Mouse (Mus musculus) kidney, postnatal 25 days (tissue): ENCODE measurements around the gene Atp6v0a1.

ENCODE experiments used
- DNase-seq, 2 experiments: peaks; one replicate each; pipeline ENCODE4 v3.0.0; 2021; ENCODE audit warnings: mixed read lengths in 2 of 2

Atp6v0a1 gene

DNA sequence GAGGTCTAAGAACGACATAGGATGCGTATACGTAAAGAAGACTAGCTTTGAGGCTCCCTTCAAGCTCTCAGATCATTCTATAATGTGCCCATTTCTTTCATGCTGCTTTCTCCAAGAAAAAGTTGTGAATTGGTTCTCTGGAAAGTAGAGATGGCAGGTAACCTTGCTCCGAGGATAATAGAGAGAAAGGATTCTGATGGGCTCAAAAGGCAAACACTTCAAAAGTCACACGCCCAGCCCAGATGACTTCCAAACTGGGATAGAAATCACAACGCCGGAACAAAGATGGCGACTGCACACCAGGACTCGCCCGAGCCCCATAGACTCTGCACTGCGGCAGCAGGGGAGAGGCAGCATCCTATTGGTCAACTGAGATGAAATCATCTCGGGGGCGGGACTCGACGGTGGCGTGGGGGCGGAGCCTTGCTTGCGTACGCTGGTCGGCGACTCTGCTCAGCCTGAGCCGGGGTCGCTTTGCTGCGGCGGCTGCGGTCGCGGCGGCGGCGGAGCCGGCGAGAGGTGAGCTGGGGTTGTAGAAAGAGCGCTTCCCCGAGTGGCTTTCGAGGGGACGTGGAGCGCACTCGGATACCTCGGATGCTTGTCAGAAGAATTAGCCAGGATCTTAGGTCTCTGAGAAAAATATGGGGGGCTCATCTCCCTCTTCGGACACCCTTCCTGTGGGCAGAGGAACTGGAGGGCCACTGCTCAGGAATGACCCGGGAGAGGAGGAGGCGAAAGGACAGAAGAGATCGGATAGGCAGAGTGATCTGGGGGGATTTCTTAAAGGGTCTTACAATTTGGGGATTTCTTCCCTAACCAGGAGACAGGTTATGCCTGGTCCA lies at the start of gene Atp6v0a1:
Gene Atp6v0a1 (plus strand): TSS at position 407 of the 842 bp plus-strand sequence.
- peak; percentile 98 to 99 for DNase-seq

DNA sequence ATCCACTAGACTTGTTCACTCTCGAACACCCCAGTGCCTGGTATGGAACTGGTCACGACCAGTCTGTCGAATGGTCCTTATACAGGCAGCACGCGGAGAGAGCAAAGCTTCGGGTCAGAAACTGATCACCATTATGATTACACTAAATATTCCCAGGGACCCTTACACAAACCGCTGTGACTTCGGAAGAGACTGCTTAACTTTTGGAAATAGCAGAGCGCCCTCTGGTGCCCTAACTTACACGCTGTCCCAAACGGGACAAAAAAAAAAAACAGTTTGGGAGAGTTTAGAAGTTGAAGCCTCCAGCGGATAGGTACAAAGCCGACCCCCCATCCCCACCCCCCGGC lies 49.8 kb upstream of the Atp6v0a1 start:
- peak; percentile 72 to 86 for DNase-seq

DNA sequence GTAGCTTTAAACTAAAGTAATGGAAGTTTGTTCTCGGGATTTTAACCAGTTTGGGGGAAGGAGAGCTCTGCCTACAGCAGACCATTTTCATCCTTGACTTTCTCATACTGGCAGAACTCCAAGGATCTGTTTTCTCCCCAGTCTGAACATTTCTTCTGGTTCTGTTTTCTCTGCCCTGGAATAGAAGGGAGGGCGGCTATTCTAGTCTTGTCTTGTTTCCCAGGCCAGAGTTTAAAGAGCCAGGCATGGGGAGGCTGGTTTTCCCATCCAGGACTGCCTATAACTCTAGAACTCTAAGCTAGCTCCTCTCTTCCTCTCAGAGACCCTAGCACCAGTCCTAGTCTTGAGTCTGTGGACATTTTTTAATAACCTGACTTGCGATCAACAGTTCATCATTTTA lies 49.4 kb upstream of the Atp6v0a1 start:
- DNase-seq: no peak

DNA sequence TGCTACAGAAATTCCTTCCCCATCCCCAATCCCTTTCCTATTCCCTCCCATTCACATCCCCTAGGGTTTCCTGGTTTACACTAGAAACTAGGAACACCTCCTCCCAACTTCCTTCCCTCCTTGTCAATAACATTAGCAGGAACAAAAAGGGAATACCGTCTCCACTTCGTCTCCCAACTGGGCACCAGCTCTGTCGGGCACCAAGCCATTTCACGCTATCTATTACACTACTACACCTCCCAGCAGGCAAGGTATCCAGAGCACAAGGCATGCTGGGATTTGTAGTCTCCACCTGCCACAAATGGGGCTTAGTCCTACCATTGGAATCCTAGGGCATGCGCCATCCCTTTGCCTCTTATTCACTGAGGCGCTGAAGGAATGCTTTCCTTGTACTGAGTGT lies 48.7 kb upstream of the Atp6v0a1 start:
- peak; percentile 85 to 86 for DNase-seq

DNA sequence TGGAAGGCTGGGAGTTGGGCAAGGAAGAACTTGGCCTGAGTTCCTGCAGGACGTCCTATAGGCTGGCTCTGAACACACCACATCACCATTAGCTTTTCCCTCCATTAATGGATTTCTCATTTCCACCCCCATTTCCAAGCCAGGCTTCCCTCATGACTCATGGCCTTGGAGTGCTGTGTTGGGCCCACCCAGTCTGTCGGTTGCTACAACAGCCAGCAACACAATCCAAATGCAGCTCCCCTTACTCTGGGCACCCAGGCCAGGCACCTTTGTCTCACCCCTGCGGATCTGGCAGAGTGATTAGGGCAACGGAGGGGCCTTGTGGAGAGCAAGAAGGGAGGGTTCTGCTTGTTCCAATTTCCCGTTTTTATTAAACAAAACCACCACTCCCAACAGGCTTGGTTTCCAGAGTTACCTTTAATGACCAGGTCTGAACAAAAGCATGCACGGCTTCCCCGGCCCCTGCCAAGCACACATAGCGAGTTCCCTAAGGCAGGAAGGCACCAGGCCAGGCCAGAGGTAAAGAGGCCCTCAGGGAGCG lies 46.8 kb upstream of the Atp6v0a1 start:
- DNase-seq: peak in 1 of 2 experiments; percentile 51

DNA sequence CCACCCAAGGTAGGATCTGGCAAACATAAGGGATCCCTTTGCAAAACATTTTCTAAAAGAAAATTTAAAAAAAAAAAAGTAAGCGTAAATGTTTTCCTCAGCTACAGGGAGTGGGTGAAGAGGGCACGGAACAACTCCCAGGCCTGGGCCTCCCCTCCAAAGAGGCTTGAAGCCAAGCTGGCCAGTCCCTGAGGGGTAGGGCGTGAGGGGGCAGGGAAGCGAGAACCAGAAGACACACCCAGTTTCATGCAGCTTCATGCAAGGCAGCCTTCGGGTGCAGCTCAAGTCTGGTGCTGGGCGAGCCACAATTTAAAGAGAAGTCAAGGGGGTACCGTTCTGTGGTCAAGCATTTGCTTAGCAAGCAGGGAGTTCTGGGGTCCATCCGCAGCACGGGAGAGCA lies 45.6 kb upstream of the Atp6v0a1 start:
- DNase-seq: peak in 1 of 2 experiments; percentile 57

DNA sequence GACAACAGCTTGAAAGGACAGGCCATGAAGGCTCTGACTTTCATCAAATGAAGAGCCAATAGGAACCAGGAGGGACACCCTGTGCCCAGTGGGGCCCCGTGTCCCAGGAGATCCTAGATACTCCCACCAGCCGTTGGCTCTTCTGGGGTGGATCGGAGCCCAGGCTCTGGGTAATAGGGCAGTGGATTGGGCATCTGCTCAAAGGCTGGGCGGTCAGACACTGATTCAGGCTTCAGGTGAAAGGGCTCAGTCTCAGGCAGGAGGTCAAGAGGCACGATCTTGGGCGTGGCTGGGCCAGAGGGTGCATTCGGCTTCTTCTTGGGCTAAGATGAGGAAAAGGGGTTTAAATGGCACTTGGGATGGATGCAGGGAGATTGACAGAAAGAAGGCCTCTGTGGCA lies 45.1 kb upstream of the Atp6v0a1 start:
- no peak for DNase-seq

DNA sequence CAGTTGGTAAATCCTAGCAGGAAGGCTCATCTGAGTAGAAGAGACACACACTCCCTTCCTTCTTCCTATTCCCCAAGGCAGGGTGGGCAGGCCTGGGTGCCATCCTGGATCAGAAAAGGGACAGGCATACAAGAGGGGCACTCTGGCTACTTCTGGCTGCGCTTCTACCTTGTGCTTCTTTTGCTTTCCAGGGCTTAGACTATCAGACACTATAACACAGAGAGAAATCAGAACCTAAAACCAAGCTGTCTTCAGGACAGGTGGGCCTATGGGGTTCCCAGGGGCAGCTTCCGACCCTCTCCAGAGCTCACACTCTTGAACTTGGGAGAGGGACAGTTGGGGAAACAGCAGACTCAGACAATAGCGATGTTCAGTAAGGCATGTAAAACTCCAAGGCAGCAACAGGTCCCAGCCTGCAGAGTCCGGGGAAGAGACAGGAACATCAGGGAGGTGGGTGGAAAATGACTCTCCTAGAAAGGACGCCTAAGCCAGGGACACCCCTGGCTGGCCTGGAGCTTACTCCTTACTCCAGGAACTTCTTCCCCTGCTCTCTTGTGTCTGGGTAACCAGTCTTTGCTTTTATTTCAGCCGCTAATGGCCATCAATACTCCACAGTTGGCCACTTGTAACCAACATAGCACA lies 44.2 kb upstream of the Atp6v0a1 start:
- no peak for DNase-seq

DNA sequence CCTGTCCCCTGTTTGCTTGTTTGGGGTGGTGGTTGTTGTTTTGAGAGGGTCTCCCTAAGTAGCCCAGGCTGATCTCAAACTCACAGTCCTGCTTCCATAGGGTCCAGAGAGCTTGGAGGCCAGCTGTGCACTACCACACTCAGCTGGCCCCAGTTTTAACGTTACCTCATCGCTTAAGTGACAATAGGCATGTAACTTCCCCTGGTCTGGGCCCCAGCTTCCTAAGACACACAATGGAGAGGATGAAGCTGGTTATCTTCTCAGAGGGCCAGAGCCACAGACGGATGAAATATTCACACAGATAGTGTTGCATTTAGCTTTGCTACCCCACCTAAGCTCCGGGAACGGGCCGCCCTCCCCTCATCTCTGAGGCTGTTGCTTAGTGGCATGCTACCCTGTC lies 43.5 kb upstream of the Atp6v0a1 start:
- no peak for DNase-seq

DNA sequence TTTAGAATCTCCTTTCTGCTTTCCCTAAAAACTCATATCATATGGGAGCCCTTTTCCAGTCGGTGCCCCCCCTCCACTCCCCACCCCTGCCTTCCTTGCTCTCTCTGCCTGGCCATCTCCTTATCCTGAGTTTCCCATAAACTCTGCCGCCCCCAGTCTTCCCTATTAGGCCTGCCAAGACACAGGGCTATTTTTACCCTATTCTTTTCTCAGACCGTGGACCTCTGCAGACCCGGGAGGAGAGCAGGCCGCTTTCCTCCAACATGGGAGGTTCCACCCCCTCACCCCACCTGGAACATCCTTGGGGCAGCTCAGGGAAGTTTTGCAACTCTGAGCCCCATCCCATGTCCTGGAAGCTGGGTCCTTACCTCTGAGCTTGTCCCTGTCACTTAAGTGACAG lies 41.9 kb upstream of the Atp6v0a1 start:
- DNase-seq: no peak

DNA sequence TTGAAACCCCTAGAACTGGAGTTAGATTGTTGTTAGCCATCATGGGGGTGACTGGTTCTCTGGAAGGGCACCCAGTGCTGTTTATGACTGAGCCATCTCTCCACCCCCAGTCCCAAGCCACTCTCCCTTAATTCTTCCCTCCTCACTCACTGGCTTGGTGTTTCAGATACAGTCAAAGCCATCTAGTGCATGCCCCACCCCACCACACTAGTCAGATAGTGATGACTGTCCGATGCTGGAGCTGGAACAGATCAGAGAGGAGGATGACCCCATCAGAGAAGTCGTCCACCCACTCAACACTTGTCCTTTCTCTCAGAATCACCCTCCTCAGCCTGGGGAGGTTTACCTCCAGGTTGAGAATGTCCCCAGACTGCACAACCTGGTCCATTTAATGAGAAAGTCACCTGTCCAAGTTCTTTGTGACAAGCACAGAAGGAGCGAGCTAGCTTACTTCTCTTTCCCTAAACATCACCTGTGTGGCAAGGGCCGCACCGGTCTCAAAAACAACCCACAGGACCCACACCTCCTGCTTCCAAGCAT lies 41.3 kb upstream of the Atp6v0a1 start:
- DNase-seq: no peak

DNA sequence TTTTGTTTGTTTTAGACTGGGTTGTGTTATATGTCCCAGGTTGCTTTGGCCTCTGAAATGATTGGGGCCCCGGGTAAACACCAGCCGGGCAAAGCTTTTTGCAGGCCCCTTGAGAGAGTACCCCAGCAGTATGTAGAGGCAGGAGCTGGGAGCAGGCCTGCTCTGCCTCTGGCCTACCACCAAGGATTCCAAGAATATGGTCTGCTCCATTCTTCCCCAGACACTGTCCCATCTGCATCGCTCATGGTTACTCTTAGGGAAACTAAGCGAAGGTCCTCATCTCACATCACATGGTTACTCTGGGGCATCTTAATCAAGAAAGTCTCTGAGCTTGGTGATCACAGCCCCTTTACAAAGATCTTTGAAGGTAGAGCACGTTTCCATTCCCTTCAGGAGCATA lies 40.8 kb upstream of the Atp6v0a1 start:
- no peak for DNase-seq

DNA sequence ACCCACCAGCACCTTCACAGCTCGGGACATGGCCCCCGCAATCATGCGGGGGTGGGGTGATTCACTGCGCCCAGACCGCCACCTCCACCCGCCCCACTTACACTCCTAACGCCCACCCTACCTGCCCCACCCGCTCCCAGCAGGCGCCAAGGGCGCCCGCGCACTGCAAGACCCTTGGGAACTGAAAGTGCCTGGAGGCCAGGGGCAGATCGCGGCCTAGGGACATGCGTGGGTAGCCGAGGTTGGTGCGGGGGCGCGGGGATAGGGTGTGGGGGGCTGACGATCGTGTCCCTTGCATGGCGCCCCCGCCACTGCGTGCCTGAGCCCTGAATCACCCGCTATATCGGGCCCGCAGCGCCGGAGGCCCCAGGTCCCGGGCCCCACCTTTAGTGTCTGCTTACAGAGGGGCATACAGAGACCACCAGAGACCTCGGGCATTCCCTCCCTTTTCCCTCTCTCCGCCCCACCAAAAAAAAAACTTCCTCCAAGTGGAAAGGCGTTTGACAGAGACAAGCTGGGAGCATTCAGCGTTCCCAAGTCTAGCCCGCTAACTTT lies 40.0 kb upstream of the Atp6v0a1 start:
- DNase-seq: peak; percentile 15 to 54

DNA sequence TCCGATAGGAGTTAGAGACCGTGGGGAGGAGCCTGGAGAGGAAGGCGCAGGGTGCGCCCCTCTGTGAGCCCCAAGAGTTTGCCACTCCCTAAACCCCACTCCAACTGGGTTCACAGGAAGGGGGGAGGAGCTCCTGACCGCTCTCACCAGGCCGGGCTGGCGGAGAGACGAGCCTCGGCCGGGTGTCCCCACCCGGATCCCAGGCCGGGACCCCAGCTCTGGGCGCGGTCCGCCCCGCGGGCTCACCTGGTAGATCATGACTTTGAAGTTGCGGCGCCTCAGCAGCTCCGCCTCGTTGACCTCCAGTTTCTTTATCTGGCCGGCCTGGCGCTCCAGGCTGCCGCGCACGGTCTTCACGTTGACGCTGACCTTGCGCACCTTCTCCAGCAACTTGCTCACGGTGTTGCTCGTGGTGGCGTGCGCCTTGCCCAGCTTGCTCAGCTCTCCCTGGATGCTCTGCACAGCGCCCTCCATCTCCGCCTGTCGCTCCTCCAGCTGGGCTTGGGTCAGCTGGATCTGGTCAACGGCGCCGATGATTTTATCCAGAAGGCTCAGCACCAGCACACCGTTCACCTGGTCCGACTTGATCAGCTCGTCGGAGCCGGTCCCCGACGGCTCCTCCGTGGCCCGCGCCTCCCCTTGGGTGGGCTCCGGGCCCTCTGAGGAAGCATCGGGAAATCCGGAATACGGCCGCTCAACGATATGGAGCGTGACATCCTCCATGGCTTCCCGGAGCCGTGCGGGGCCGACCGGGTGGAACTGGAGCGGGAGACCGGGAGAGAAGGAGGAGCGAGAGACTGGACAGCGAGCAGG lies 39.3 kb upstream of the Atp6v0a1 start:
- DNase-seq: peak; percentile 35 to 71

DNA sequence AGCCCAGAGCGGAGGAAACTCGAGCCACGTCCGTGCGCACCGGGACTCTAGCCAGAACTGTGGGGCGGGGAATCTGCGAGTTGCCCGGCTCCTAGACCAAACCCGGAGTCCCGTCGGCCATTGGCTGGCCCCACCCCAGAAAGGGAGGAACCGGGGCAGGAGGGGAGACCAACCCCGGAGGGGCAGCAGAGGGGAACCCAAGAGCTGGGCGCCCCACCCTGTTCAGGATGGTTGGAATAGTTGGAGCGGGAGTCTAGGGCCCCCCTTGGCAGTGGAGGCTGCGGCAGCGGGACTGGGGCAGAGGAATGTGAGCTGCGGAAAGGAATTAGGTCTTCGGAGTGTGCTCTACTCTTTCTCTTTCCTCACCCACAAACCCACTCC lies 38.7 kb upstream of the Atp6v0a1 start, which contains the start of gene Cavin1:
Gene Cavin1 (minus strand): TSS at position 331 of the 381 bp plus-strand sequence.
- peak; percentile 95 to 97 for DNase-seq

DNA sequence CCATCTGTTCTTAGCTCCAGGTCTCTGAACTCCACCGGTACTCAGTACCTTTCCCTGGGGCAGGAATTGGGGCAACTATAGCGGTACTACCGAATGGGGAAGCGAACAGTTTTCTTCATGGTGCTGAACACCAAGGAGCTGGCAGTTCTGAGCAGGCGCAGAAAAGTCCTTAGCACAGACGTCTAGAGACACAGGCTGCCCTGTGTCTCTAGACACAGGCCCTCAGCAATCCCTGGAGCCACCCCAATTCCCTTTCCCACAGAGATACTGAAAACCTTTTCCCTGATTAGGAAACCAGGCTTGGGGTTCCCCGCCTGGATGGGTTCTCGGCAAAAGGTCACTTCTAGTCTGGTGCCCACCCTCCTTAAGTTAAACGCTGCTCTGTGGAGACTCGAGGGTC lies 37.8 kb upstream of the Atp6v0a1 start:
- DNase-seq: no peak

DNA sequence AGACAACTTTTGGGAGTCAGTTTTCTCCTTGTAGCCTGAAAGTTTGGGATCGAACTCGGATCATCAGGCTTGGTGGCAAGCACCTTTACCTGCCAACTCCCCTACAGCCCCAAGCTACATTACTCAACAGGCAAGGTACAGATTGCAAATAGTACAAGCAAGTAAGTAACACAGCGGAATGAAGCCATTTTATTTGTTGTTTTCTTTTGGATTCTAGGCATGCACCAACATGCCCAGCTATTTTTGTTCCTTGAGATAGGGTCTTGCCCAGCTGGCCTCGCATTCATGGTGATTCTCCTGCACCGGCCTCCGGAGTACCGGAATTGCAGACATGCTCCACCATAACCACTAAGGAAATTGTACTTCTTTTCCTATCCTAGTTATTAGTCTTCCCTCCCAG lies 36.0 kb upstream of the Atp6v0a1 start:
- no peak for DNase-seq

DNA sequence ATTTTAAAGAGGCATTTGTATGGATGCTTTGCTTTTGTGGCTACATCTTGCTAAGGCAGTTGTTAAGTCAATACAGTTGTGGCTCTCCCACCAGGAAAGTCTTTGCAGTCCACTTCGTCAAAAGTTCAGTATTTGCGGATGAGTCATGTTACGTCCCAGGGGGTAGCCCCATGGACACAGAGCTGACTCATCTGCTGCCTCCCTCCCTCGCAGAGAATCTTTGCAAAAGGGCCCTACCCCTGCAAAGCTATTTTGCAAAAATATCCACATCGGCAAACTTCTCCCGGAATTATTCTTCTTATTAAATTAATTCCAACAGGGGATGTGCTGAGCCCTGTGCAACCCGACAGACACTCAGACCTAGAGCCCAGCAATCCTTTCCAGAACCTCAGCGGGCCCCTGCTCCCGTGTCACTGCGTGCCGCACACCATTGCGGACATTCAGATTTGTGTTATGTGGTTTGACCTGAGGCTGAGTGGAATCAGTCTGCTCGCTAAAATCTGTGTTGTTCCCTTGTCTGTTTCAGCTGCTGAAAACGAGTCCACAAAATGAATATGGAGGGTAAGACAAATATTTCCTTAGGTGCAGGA lies 34.8 kb upstream of the Atp6v0a1 start:
- no peak for DNase-seq

DNA sequence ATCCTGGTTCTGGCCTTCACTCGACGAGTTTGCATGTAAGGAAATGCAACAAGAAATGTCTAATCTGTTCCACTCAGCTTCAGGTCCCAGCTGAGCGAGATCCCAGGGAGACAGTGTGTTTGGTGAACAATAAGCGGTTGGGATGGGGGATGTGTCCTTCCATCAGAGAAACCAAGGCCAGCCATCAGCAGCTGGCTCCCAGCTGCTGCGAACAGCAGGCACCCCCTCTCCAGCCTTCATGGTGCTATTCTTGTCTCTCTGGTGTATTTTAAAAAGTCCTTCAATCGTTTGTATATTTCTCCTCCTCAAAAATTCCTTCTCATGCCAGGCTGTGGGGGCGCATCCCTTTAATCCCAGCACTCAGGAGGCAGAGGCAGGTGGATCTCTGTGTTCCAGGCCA lies 34.0 kb upstream of the Atp6v0a1 start:
- no peak for DNase-seq

DNA sequence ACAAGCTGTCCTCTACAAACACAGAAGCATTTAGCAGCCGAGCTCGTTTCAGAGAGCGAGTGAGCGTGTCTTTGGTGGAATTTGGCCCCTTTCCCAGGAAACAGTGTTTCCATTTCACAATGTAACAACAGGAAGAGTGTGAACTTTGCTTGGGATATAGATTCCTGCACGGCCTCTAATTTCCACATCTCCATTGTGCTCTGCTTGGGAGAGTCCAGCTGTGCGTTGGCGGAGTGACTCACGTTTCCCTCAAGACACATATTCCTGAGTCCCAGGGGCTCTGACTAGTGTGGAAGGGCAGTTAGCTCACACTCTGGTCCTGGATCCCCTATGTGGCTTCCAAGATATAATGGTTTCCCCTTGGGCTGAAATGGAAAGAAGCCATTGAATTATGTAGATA lies 29.4 kb upstream of the Atp6v0a1 start:
- peak; percentile 44 to 46 for DNase-seq

DNA sequence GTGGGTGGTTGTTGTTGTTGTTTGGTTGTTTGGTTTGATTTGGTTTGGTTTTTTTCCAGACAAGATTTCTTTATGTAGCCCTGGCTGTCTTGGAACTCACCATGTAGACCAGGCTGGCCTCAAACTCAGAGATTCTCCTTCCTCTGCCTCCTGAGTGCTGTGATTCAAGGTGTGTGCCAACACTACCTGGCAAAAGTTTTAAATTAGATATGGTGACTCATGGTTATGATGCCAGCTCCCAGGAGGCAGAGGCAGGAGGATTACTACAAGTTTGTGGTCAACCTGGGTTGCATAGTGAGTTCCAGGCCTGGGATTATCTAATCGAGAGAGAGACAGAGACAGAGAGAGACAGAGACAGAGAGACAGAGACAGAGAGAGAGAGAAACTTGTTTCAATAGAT lies 28.8 kb upstream of the Atp6v0a1 start:
- DNase-seq: no peak

DNA sequence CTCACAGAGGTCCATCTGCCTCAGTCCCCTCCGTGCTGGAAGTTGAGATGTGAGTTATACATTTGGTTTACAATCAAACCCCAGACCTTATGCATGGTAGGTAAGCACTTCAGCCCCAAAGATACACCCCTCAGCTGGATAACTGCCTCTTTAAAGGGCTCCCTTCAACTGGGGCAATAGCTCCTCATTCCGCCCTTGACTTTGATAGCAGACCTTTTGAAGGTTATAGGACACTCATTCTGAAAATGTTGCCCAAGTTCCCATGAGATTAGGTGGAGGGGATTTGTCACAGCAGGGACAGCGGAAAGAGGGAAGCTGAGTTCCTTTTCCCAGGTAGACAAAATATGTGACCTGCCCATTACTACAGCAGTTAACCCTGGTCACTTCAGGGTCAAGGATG lies 28.0 kb upstream of the Atp6v0a1 start:
- DNase-seq: no peak
